8 mouse cellular contexts compared by ENCODE assay signal in genomic region chr12:98212457-98213175, GRCm38 (mm10). TPM values are rescaled to one million over a fixed set of nuclear protein-coding genes. Genes with fewer than 3 reads are reported as not detected.
A peak's percentile ranks its signal among the peaks of the same experiment; 100 is the strongest.
DNase-seq lines count a peak whose midpoint lies in the region; ATAC-seq and TF ChIP-seq lines count a peak whose summit lies in the region.

No protein-coding gene starts in this region.

- no peak for ATAC-seq in cerebellum, adult (ENCODE audit: insufficient number of reproducible peaks, low FRiP score, low TSS enrichment)
- ATAC-seq in forebrain, embryonic 16.5 days = peak; percentile 78
- peak; percentile 62; the same call in 1 of the 2 replicates for ATAC-seq in midbrain, embryonic 15.5 days (replicated peaks)

- no peak overlapping the region for H3K4me2 ChIP-seq in forebrain, embryonic 16.5 days (ENCODE audit: low read length)
- H3K4me2 ChIP-seq in midbrain, embryonic 15.5 days = no peak overlapping the region

- H3K36me3 ChIP-seq in forebrain, embryonic 16.5 days (ENCODE audit: control insufficient read depth, insufficient read depth) = no peaks in the 10 kb centered on the region
- H3K36me3 ChIP-seq in midbrain, embryonic 15.5 days (replicated peaks) = 0 out of 2 replicates have a peak, but pooled peaks cover 3% of the 10 kb centered on the region

- no peak overlapping the region for H3K27ac ChIP-seq in cerebellum, adult 2 months (ENCODE audit: insufficient read depth, low read length)
- no peak overlapping the region for H3K27ac ChIP-seq in forebrain, embryonic 16.5 days (ENCODE audit: low read length)
- H3K27ac ChIP-seq in midbrain, embryonic 15.5 days = no peak overlapping the region

- no peak overlapping the region for H3K9ac ChIP-seq in forebrain, embryonic 16.5 days (replicated peaks; ENCODE audit: low read depth, low read length)
- H3K9ac ChIP-seq in midbrain, embryonic 15.5 days = no peak overlapping the region

- H3K27me3 ChIP-seq in cerebellum, adult 2 months (ENCODE audit: control insufficient read depth, insufficient read depth, low read length) = no peaks in the 10 kb centered on the region
- no peaks in the 10 kb centered on the region for H3K27me3 ChIP-seq in forebrain, embryonic 16.5 days (replicated peaks; ENCODE audit: control insufficient read depth, insufficient read depth, low read length)
- H3K27me3 ChIP-seq in midbrain, embryonic 15.5 days (replicated peaks) = no peaks in the 10 kb centered on the region

- WGBS in cerebellum, adult 2 months = 88% methylated on average over 13 of the region's 13 CpGs
- WGBS in forebrain, embryonic 16.5 days = 89% methylated on average over 13 of the region's 13 CpGs
- WGBS in midbrain, embryonic 15.5 days = 92% methylated on average over 13 of the region's 13 CpGs

- H3K4me3 ChIP-seq in cerebellum, adult 2 months (replicated peaks; ENCODE audit: insufficient read depth, low read depth, low read length) = no peak overlapping the region
- no peak overlapping the region for H3K4me3 ChIP-seq in forebrain, embryonic 16.5 days (replicated peaks; ENCODE audit: low read length)
- no peak overlapping the region for H3K4me3 ChIP-seq in midbrain, embryonic 15.5 days

- no peaks in the 10 kb centered on the region for H3K4me1 ChIP-seq in cerebellum, adult 2 months (ENCODE audit: control insufficient read depth, insufficient read depth, low read length)
- H3K4me1 ChIP-seq in forebrain, embryonic 16.5 days (replicated peaks; ENCODE audit: control insufficient read depth, insufficient read depth, low read length) = no peaks in the 10 kb centered on the region
- H3K4me1 ChIP-seq in midbrain, embryonic 15.5 days = no peaks in the 10 kb centered on the region

- H3K9me3 ChIP-seq in forebrain, embryonic 16.5 days (ENCODE audit: control insufficient read depth, low read length) = no peaks in the 10 kb centered on the region
- H3K9me3 ChIP-seq in midbrain, embryonic 15.5 days = no peaks in the 10 kb centered on the region

- no peak for TF ChIP-seq POLR2A in cerebellum, adult 2 months (IDR thresholded peaks at IDR 0.05; ENCODE audit: borderline replicate concordance, insufficient read depth, low read length)
- TF ChIP-seq POLR2A in brain, embryonic 14.5 days (IDR thresholded peaks at IDR 0.05; ENCODE audit: borderline replicate concordance, extremely low read depth, insufficient read depth, insufficient read length, poor library complexity, severe bottlenecking) = no peak

- DNase-seq in cerebellum, adult 2 months = peak; percentile 17 to 35
- DNase-seq in 416B (ENCODE audit: low read depth) = peak; percentile 78
- DNase-seq in brain, embryonic 14.5 days (ENCODE audit: low read depth) = peak; percentile 80
- DNase-seq in kidney, postnatal 14 days = peak; percentile 24
- DNase-seq in frontal cortex, postnatal 14 days (ENCODE audit: low spot score in 2 of 2) = no peak

- peak; percentile 64 for TF ChIP-seq CTCF in cerebellum, adult 2 months (IDR thresholded peaks at IDR 0.05; ENCODE audit: borderline replicate concordance, insufficient read depth, low read depth, low read length)
- TF ChIP-seq CTCF in brain, embryonic 14.5 days (IDR thresholded peaks at IDR 0.05; ENCODE audit: borderline replicate concordance, extremely low read depth, insufficient read depth, insufficient read length) = peak; percentile 73

RNA-seq across cellular contexts. Expression of gene Galc, which starts 46.6 kb away (rescaled TPM):
- polyA plus RNA-seq in cerebellum, adult 2 months (2012; rRNA removed) = 21.8 and 22.9 TPM in 2 replicates
- 21.6 and 22.8 TPM in 2 replicates for polyA plus RNA-seq in brain, embryonic 14.5 days (2012; rRNA removed)
- 10.0 and 10.3 TPM in 2 replicates for polyA plus RNA-seq in forebrain, embryonic 16.5 days (2015; fragmentation: Nextera tagmentation; extraction: Ambion mirVana)
- 10.0 and 10.7 TPM in 2 replicates for polyA plus RNA-seq in midbrain, embryonic 15.5 days (2015; fragmentation: Nextera tagmentation; extraction: Ambion mirVana)

RNA-seq across cellular contexts. Expression of gene Gpr65, which starts 55.8 kb away (rescaled TPM):
- 0.10 and 0.22 TPM in 2 replicates for polyA plus RNA-seq in cerebellum, adult 2 months (2012; rRNA removed)
- polyA plus RNA-seq in brain, embryonic 14.5 days (2012; rRNA removed) = 0.25 and 0.31 TPM in 2 replicates
- polyA plus RNA-seq in forebrain, embryonic 16.5 days (2015; fragmentation: Nextera tagmentation; extraction: Ambion mirVana) = 0.19 TPM in 1 of 2 replicates, not detected in the other
- polyA plus RNA-seq in midbrain, embryonic 15.5 days (2015; fragmentation: Nextera tagmentation; extraction: Ambion mirVana) = 0.19 and 0.49 TPM in 2 replicates

Comparison
In these comparisons a context has a peak if more than half of its experiments do, and no peak if none do; other contexts are left out.
1. DNase-seq: peak in cerebellum, adult 2 months (2 of 2), 416B (single experiment), brain, embryonic 14.5 days (single experiment) and kidney, postnatal 14 days (single experiment); none in frontal cortex, postnatal 14 days (0 of 2).